Mouse (Mus musculus): ENCODE measurements around the gene Syngr1.

Gene Syngr1

GRCm38 (mm10) chr15:80112499-80112898 lies 21.4 kb downstream of the Syngr1 start:
- TF ChIP-seq GATA4 (IDR thresholded peaks at IDR 0.05; ENCODE audit: insufficient replicate concordance, low read length), result no peak

GRCm38 (mm10) chr15:80114414-80114813 lies 23.3 kb downstream of the Syngr1 start:
- no peak for TF ChIP-seq GATA4 (IDR thresholded peaks at IDR 0.05; ENCODE audit: insufficient replicate concordance, low read length)

GRCm38 (mm10) chr15:80115256-80115655 lies 24.1 kb downstream of the Syngr1 start:
- no peak for TF ChIP-seq GATA4 (IDR thresholded peaks at IDR 0.05; ENCODE audit: insufficient replicate concordance, low read length)

- no peak for TF ChIP-seq GATA4 (IDR thresholded peaks at IDR 0.05; ENCODE audit: insufficient replicate concordance, low read length)
Measured at GRCm38 (mm10) chr15:80115866-80116794, 25.0 kb downstream of the Syngr1 start.

DNA sequence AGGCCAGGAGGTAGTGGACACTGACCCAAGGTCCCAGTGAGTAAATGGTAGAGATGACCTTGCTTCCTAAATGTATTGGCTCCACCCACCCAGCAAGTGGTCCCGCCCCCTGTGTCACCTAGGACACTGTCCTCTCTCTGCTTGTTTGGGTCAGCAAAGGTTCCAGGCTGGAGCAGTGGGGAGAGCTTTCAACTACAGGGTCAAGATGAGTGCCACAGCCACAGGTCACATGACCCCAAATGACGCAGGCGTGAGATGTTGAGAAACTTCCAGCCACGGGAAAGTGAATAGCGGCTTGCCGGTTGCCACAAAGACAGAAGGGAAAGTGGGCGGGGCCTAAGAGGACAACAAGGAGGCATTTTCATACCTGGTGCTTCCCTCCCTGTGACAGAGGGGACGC lies 26.0 kb downstream of the Syngr1 start:
- TF ChIP-seq GATA4 (IDR thresholded peaks at IDR 0.05; ENCODE audit: insufficient replicate concordance, low read length), result no peak

- TF ChIP-seq GATA4 (IDR thresholded peaks at IDR 0.05; ENCODE audit: insufficient replicate concordance, low read length), result no peak
Measured at GRCm38 (mm10) chr15:80119076-80119475, 27.9 kb downstream of the Syngr1 start.

GRCm38 (mm10) chr15:80121721-80122325 lies 30.7 kb downstream of the Syngr1 start:
- no peak for TF ChIP-seq GATA4 (IDR thresholded peaks at IDR 0.05; ENCODE audit: insufficient replicate concordance, low read length)

DNA sequence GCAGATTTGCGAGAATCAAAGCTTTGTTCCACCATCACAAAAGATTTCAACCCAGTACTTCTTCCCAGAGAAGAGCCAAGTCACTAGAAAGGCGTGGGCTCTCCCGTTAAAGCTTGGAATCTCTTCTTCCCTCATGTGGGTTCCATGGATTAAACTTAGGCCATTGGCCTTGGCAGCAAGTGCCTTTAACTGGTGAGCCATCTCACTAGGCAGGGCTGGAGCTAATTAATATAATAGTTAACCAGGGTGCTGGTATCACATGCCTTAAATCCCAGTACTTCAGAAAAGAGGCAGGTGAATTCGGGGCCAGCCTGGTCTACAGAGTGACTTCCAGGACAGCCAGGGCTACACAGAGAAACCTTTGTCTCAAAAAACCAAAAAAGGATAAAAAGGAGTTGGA lies 33.5 kb downstream of the Syngr1 start:
- TF ChIP-seq GATA4 (IDR thresholded peaks at IDR 0.05; ENCODE audit: insufficient replicate concordance, low read length), result no peak

DNA sequence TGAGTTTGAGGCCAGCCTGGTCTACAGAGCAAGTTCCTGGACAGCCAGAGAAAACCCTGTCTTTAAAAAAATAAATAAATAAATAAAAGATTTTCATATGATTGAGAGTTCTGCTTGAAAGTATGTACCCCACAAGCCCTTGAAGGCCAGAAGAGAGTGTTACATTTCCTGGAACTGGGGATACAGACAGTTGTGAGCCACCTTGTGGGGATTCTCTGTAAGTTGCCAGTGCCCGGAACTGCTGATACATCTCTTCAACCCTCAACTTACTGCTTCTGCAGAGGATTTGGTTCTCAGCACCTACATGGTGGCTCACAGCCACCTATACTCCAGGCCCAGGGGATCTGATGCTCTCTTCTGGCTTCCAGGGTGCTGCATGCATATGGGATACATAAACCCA lies 36.1 kb downstream of the Syngr1 start:
- no peak for TF ChIP-seq GATA4 (IDR thresholded peaks at IDR 0.05; ENCODE audit: insufficient replicate concordance, low read length)

GRCm38 (mm10) chr15:80129982-80130381 lies 38.8 kb downstream of the Syngr1 start:
- TF ChIP-seq GATA4 (IDR thresholded peaks at IDR 0.05; ENCODE audit: insufficient replicate concordance, low read length), result no peak

- TF ChIP-seq GATA4 (IDR thresholded peaks at IDR 0.05; ENCODE audit: insufficient replicate concordance, low read length), result no peak
Measured at GRCm38 (mm10) chr15:80130689-80131088, 39.6 kb downstream of the Syngr1 start.

- TF ChIP-seq GATA4 (IDR thresholded peaks at IDR 0.05; ENCODE audit: insufficient replicate concordance, low read length), result no peak
Measured at GRCm38 (mm10) chr15:80131421-80131820, 40.3 kb downstream of the Syngr1 start.

GRCm38 (mm10) chr15:80132452-80132851 lies 41.3 kb downstream of the Syngr1 start:
- TF ChIP-seq GATA4 (IDR thresholded peaks at IDR 0.05; ENCODE audit: insufficient replicate concordance, low read length), result no peak

DNA sequence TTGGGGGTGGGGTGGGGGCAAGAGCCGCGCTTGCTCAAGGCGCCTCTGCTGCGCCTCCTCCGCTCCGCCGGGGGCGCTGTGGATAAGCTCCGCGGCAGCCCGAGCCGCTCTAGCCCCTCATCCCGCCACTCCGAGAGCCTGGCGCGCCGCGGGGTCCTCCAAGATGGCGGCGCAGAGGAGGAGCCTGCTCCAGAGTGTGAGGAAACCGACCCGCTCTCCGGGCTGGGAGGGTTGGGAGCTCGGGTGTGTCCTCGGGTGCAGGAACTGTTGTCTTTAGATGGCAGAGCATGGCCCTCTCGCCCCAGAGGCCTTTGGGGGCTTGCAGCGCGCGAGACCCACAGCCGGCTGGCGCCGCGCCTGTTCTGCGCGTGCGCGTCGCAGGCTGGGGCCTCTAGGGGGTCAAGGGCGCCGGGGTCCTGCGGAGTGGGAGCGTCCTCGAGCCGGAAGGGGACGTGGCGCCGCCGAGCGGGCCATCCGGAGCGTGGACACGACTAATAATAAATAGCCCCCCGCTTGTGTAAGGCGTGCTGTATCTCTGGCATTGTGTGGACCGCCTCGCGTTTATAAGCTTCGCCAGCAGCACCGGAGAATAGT lies 42.0 kb downstream of the Syngr1 start, which contains the start of gene Tab1:
Tab1 (plus strand) TSS at position 135 of the 594 bp plus-strand sequence.
- peak; percentile 36; the same call in 1 of the 2 replicates for TF ChIP-seq GATA4 (IDR thresholded peaks at IDR 0.05; ENCODE audit: insufficient replicate concordance, low read length)

GRCm38 (mm10) chr15:80133682-80134449 lies 42.7 kb downstream of the Syngr1 start:
- no peak for TF ChIP-seq GATA4 (IDR thresholded peaks at IDR 0.05; ENCODE audit: insufficient replicate concordance, low read length)
